Mouse (Mus musculus) myocyte (in vitro differentiated cells): ENCODE measurements around the gene Tmem234. TPM values are rescaled to one million over a fixed set of nuclear protein-coding genes. Genes with fewer than 3 reads are reported as not detected.

Experiments
- H3K27me3 ChIP-seq: one replicate; pipeline ENCODE4 v1.6.1; 2011; ENCODE audit not compliant: control insufficient read depth, insufficient read depth, insufficient read length
- H3K36me3 ChIP-seq: one replicate; pipeline ENCODE4 v1.6.1; 2011; ENCODE audit not compliant: control insufficient read depth, insufficient read depth
- H3K4me2 ChIP-seq: one replicate; pipeline ENCODE4 v1.6.1; 2011; ENCODE audit warnings: low read depth, control low read depth
- H3K4me3 ChIP-seq: one replicate; pipeline ENCODE4 v1.5.1; 2011; ENCODE audit warnings: mild to moderate bottlenecking, control low read depth, moderate library complexity
- H3K79me2 ChIP-seq: one replicate; pipeline ENCODE4 v1.6.1; 2011; ENCODE audit not compliant: control insufficient read depth, insufficient read depth
- H3ac ChIP-seq: one replicate; pipeline ENCODE4 v1.6.1; 2011; ENCODE audit not compliant: control insufficient read depth, insufficient read length
- CEBPB ChIP-seq: IDR thresholded peaks from 2 replicates; pipeline ENCODE4 v1.6.1; 2011; ENCODE audit warnings: mild to moderate bottlenecking, moderate library complexity; ENCODE audit not compliant: poor library complexity, insufficient read depth, severe bottlenecking
- E2F4 ChIP-seq: IDR thresholded peaks from one replicate; pipeline ENCODE4 v1.6.1; 2011; ENCODE audit warnings: mild to moderate bottlenecking, control low read depth, moderate library complexity; ENCODE audit not compliant: insufficient read depth
- MAX ChIP-seq: IDR thresholded peaks from one replicate; pipeline ENCODE4 v1.6.1; 2011; ENCODE audit warnings: low read depth, mild to moderate bottlenecking, control low read depth
- MYOD1 ChIP-seq, 3 experiments: IDR thresholded peaks; one replicate each; pipeline ENCODE4 v1.6.1; 2011; ENCODE audit warnings: control low read depth in 2 of 3, low read depth in 2 of 3, mild to moderate bottlenecking in 2 of 3, moderate library complexity in 1 of 3; ENCODE audit not compliant: insufficient read length in 2 of 3, control insufficient read depth in 1 of 3
- MYOG ChIP-seq, 3 experiments: IDR thresholded peaks; one replicate each; pipeline ENCODE4 v1.6.1; 2011; ENCODE audit warnings: control low read depth in 2 of 3, low read depth in 2 of 3, mild to moderate bottlenecking in 2 of 3; ENCODE audit not compliant: insufficient read length in 2 of 3, control insufficient read depth in 1 of 3, insufficient read depth in 1 of 3
- POLR2A ChIP-seq: IDR thresholded peaks from one replicate; pipeline ENCODE4 v1.6.1; 2011; ENCODE audit warnings: low read depth, mild to moderate bottlenecking, control low read depth, moderate library complexity; ENCODE audit not compliant: insufficient read length
- POLR2AphosphoS2 ChIP-seq: IDR thresholded peaks from one replicate; pipeline ENCODE4 v1.6.1; 2011; ENCODE audit warnings: low read depth, control low read depth; ENCODE audit not compliant: insufficient read length
- REST ChIP-seq: IDR thresholded peaks from one replicate; pipeline ENCODE4 v1.6.1; 2011; ENCODE audit warnings: mild to moderate bottlenecking, control low read depth, moderate library complexity; ENCODE audit not compliant: insufficient read depth, insufficient read length
- SRF ChIP-seq: IDR thresholded peaks from one replicate; pipeline ENCODE4 v1.6.1; 2011; ENCODE audit warnings: low read depth; ENCODE audit not compliant: control insufficient read depth, insufficient read length
- TCF12 ChIP-seq: IDR thresholded peaks from one replicate; pipeline ENCODE4 v1.6.1; 2011; ENCODE audit warnings: mild to moderate bottlenecking, control low read depth; ENCODE audit not compliant: poor library complexity, insufficient read depth, severe bottlenecking
- TCF3 ChIP-seq: IDR thresholded peaks from one replicate; pipeline ENCODE4 v1.6.1; 2011; ENCODE audit warnings: low read depth, control low read depth; ENCODE audit not compliant: insufficient read length
- USF1 ChIP-seq: IDR thresholded peaks from one replicate; pipeline ENCODE4 v1.6.1; 2011; ENCODE audit warnings: low read depth, mild to moderate bottlenecking, control low read depth, moderate library complexity
- polyA plus RNA-seq: library from polyadenylated mRNA; unstranded; fragments of >200 nt; fragmentation: generic; extraction: Trizol; gene quantifications from one replicate; pipeline ENCODE4 v1.2.1, GENCODE M21; 2012; ENCODE audit warnings: missing spikeins

The Tmem234 gene
- polyA plus RNA-seq, 1 experiment = 220 TPM

GRCm38 (mm10) chr4:129616631-129617030 lies 16.2 kb downstream of the Tmem234 start:
- Histone ChIP-seq H3K36me3 (no peaks in the 10 kb centered on the region), H3K4me3 (no peak overlapping the region), H3K27me3 (no peaks in the 10 kb centered on the region), H3K4me2 (no peak overlapping the region), H3K79me2 (peaks cover 5% of the 10 kb centered on the region), H3ac (no peak overlapping the region)
- no peak for TF ChIP-seq MYOG (IDR thresholded peaks at IDR 0.05; ENCODE audit: control insufficient read depth in 1 of 3, insufficient read depth in 1 of 3, insufficient read length in 2 of 3, low read depth in 2 of 3)
- no peak for TF ChIP-seq POLR2A
- TF ChIP-seq USF1 = no peak
- TF ChIP-seq TCF12 = no peak
- TF ChIP-seq TCF3 = no peak
- TF ChIP-seq REST = no peak
- no peak for TF ChIP-seq POLR2AphosphoS2
- TF ChIP-seq MYOD1 (IDR thresholded peaks at IDR 0.05; ENCODE audit: control insufficient read depth in 1 of 3, insufficient read length in 2 of 3, low read depth in 2 of 3) = no peak
- no peak for TF ChIP-seq SRF
- TF ChIP-seq E2F4 = no peak
- TF ChIP-seq MAX = no peak
- no peak for TF ChIP-seq CEBPB

DNA sequence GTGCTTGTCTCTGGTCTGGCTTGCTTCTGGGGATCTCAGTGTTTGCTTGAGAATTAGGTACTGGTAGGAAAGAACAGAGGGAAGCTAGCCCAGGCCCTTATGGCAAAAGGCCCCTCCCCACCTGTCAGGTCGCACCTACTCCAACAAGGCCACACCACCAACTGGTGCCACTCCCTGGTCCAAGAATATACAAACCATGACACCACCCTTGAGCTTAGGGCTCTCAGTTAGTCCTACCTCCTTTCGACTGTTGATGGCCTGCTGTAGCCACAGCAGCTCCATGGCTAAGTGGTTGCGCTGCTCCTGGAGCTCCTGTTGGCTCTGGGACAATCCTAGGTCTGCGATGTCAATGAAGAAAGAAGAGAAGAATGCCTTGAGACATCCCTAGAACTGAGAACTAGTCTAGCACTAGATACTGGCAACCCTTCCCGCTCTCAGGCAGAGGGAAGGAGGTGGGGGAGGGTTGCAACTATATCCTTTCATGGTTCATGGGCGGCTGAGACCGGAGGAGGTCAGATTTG lies 16.7 kb downstream of the Tmem234 start:
- H3K36me3 ChIP-seq = no peaks in the 10 kb centered on the region
- TF ChIP-seq MYOG (IDR thresholded peaks at IDR 0.05; ENCODE audit: control insufficient read depth in 1 of 3, insufficient read depth in 1 of 3, insufficient read length in 2 of 3, low read depth in 2 of 3) = no peak
- TF ChIP-seq POLR2A = peak; percentile 36
- no peak for TF ChIP-seq CEBPB
- no peak for TF ChIP-seq E2F4
- no peak for TF ChIP-seq MYOD1 (IDR thresholded peaks at IDR 0.05; ENCODE audit: control insufficient read depth in 1 of 3, insufficient read length in 2 of 3, low read depth in 2 of 3)
- TF ChIP-seq TCF12 = no peak
- TF ChIP-seq POLR2AphosphoS2 = peak; percentile 10
- TF ChIP-seq MAX = no peak
- TF ChIP-seq REST = no peak
- no peak for TF ChIP-seq SRF
- peak overlapping the region; percentile 92 for H3K4me2 ChIP-seq
- H3K27me3 ChIP-seq = no peaks in the 10 kb centered on the region
- no peak overlapping the region for H3ac ChIP-seq
- H3K79me2 ChIP-seq = peaks cover 5% of the 10 kb centered on the region
- H3K4me3 ChIP-seq = peak overlapping the region; percentile 83

GRCm38 (mm10) chr4:129618031-129618430 lies 17.6 kb downstream of the Tmem234 start:
- Histone ChIP-seq H3K36me3 (no peaks in the 10 kb centered on the region), H3K4me2 (peak overlapping the region; percentile 92), H3ac (peak overlapping the region; percentile 46), H3K79me2 (peaks cover 5% of the 10 kb centered on the region), H3K4me3 (peak overlapping the region; percentile 83), H3K27me3 (no peaks in the 10 kb centered on the region)
- TF ChIP-seq MAX (no peak), CEBPB (no peak), MYOD1 (IDR thresholded peaks at IDR 0.05; ENCODE audit: control insufficient read depth in 1 of 3, insufficient read length in 2 of 3, low read depth in 2 of 3) (no peak), MYOG (IDR thresholded peaks at IDR 0.05; ENCODE audit: control insufficient read depth in 1 of 3, insufficient read depth in 1 of 3, insufficient read length in 2 of 3, low read depth in 2 of 3) (no peak), TCF12 (no peak)

GRCm38 (mm10) chr4:129618786-129619691 lies 18.6 kb downstream of the Tmem234 start, which contains the start of gene Iqcc:
Gene Iqcc, minus strand, starts transcription at chr4:129619099.
- Histone ChIP-seq H3K79me2 (peaks cover 5% of the 10 kb centered on the region), H3K4me2 (peak within 1 kb of the TSS; percentile 92), H3K4me3 (peak within 1 kb of the TSS; percentile 83), H3K27me3 (no peaks in the 10 kb centered on the region), H3ac (peak within 1 kb of the TSS; percentile 46), H3K36me3 (no peaks in the 10 kb centered on the region)
- TF ChIP-seq USF1 (no peak), POLR2A (peak; percentile 98), TCF3 (no peak), POLR2AphosphoS2 (peak; percentile 99), SRF (peak; percentile 54), MYOD1 (IDR thresholded peaks at IDR 0.05; ENCODE audit: control insufficient read depth in 1 of 3, insufficient read length in 2 of 3, low read depth in 2 of 3) (peak; percentile 50 to 85 (median 75)), REST (peak; percentile 21)
